Mouse (Mus musculus) kidney, embryonic 16.5 days (tissue): ENCODE measurements at regions not wholly inside any gene's neighbourhood (a gene's known extent, or its start where the extent isn't known, plus 50 kb on each side); places are given as distances from the start of the nearest gene placed in this dataset.

Source experiments
- ATAC-seq: fragments of 200-750 bp; cut with Nextera tagmentation; 2 replicates; pipeline ENCODE4 v1.8.0; 2017; ENCODE audit warnings: moderate TSS enrichment; ENCODE audit not compliant: low FRiP score, low TSS enrichment
- H3K27ac ChIP-seq: fragments of 300-500 bp; sonication (generic); 2 replicates; pipeline ENCODE4 v1.5.1; 2014; ENCODE audit warnings: low read length
- H3K27me3 ChIP-seq: fragments of 300-500 bp; sonication (generic); 2 replicates; pipeline ENCODE4 v1.6.1; 2014; ENCODE audit warnings: low read length, control low read depth, mixed read lengths; ENCODE audit not compliant: insufficient read depth
- H3K36me3 ChIP-seq: fragments of 300-500 bp; sonication (generic); 2 replicates; pipeline ENCODE4 v1.6.1; 2014; ENCODE audit warnings: low read length, control low read depth, mixed read lengths; ENCODE audit not compliant: insufficient read depth
- H3K4me1 ChIP-seq: fragments of 300-500 bp; sonication (generic); 2 replicates; pipeline ENCODE4 v1.6.1; 2014; ENCODE audit warnings: low read length, control low read depth, mixed read lengths; ENCODE audit not compliant: insufficient read depth
- H3K4me2 ChIP-seq: fragments of 300-500 bp; sonication (generic); replicated peaks from 2 replicates; pipeline ENCODE4 v1.6.1; 2014; ENCODE audit warnings: low read depth, low read length
- H3K4me3 ChIP-seq: fragments of 300-500 bp; sonication (generic); 2 replicates; pipeline ENCODE4 v1.5.1; 2014; ENCODE audit warnings: mild to moderate bottlenecking, low read length
- H3K9ac ChIP-seq: fragments of 300-500 bp; sonication (generic); replicated peaks from 2 replicates; pipeline ENCODE4 v1.6.1; 2014; ENCODE audit warnings: low read length
- H3K9me3 ChIP-seq: fragments of 300-500 bp; sonication (generic); 2 replicates; pipeline ENCODE4 v1.6.1; 2016; ENCODE audit warnings: low read length, control low read depth
- WGBS: fragments of 180-500 bp; shearing (Covaris S2); extraction: QIAGEN DNeasy Blood & Tissue Kit; methylation state at CpG from one replicate; pipeline ENCODE4 v1.1.7; 2014; 5-methylcytosine and 5-hydroxymethylcytosine counted together

GRCm38 (mm10) chr11:31427374-31427773, 57.5 kb upstream of the Stc2 start:
- 68% methylated on average over 2 of the region's 2 CpGs for WGBS

More at GRCm38 (mm10) chr11:31427374-31427773, 57.5 kb upstream of the Stc2 start:
- no peak for ATAC-seq
- H3K9me3 ChIP-seq, result peaks cover 5% of the 10 kb centered on the region; the same call in 1 of the 2 replicates
- H3K4me1 ChIP-seq, result no peaks in the 10 kb centered on the region
- no peak overlapping the region for H3K9ac ChIP-seq
- H3K4me2 ChIP-seq, result no peak overlapping the region
- no peak overlapping the region for H3K27ac ChIP-seq
- no peak overlapping the region for H3K4me3 ChIP-seq
- no peaks in the 10 kb centered on the region for H3K36me3 ChIP-seq
- H3K27me3 ChIP-seq, result no peaks in the 10 kb centered on the region
